Mouse (Mus musculus): ENCODE measurements around the gene Nsa2. TPM values are rescaled to one million over a fixed set of nuclear protein-coding genes. Genes with fewer than 3 reads are reported as not detected.
A peak's percentile ranks its signal among the peaks of the same experiment; 100 is the strongest.
"Not testable (repeated sequence)": the region's sequence is repeated elsewhere in the genome, so short reads cannot be mapped to it uniquely, and the experiment has no call there.

Nsa2 gene
- polyA plus RNA-seq, 1 experiment from 2014 or later: 58.1 TPM

- Histone ChIP-seq H3K4me2 (replicated peaks; ENCODE audit: low read depth) (no peak overlapping the region), H3K9me3 (ENCODE audit: control insufficient read depth) (no peaks in the 10 kb centered on the region), H3K36me3 (ENCODE audit: control insufficient read depth, insufficient read depth) (no peaks in the 10 kb centered on the region), H3K27me3 (replicated peaks; ENCODE audit: control insufficient read depth, insufficient read depth, low read length) (no peaks in the 10 kb centered on the region), H3K4me3 (ENCODE audit: low read depth, low read length) (no peak overlapping the region), H3K27ac (ENCODE audit: low read depth, low read length) (no peak overlapping the region), H3K9ac (ENCODE audit: low read depth, low read length) (no peak overlapping the region), H3K4me1 (replicated peaks; ENCODE audit: control insufficient read depth, insufficient read depth, low read length) (no peaks in the 10 kb centered on the region)
- ATAC-seq: no peak
- WGBS: 74% methylated on average over 3 of the region's 3 CpGs
- TF ChIP-seq CTCF (IDR thresholded peaks at IDR 0.05; ENCODE audit: low read depth): no peak
Observed at GRCm38 (mm10) chr13:97121341-97121740, 16.4 kb downstream of the Nsa2 start.

- no peak for TF ChIP-seq CTCF (IDR thresholded peaks at IDR 0.05; ENCODE audit: low read depth)
- Histone ChIP-seq H3K27ac (ENCODE audit: low read depth, low read length) (no peak overlapping the region), H3K4me3 (ENCODE audit: low read depth, low read length) (no peak overlapping the region), H3K27me3 (replicated peaks; ENCODE audit: control insufficient read depth, insufficient read depth, low read length) (no peaks in the 10 kb centered on the region), H3K9ac (ENCODE audit: low read depth, low read length) (no peak overlapping the region), H3K4me1 (replicated peaks; ENCODE audit: control insufficient read depth, insufficient read depth, low read length) (no peaks in the 10 kb centered on the region), H3K4me2 (replicated peaks; ENCODE audit: low read depth) (no peak overlapping the region), H3K36me3 (ENCODE audit: control insufficient read depth, insufficient read depth) (no peaks in the 10 kb centered on the region), H3K9me3 (ENCODE audit: control insufficient read depth) (no peaks in the 10 kb centered on the region)
- ATAC-seq: no peak
- 86% methylated on average over 4 of the region's 4 CpGs for WGBS
Observed at GRCm38 (mm10) chr13:97109046-97109445, 28.7 kb downstream of the Nsa2 start.

DNA sequence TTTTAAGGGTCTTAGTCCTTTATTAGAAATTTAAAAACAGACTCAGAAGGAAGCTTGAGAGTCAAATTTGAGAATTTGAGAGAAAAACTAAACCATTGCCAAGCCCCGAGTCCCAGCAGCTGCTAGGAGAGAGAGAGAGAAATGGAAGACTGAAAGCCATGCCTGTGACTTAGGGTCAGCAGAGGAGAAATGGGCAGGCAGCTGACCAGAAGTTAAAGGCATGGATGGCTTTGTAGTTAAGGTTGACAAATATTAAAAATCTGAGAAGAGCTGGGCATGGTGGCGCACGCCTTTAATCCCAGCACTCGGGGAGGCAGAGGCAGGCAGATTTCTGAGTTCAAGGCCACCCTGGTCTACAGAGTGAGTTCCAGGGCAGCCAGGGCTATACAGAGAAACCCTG is 30.0 kb downstream of the Nsa2 start:
- H3K4me1 ChIP-seq (replicated peaks; ENCODE audit: control insufficient read depth, insufficient read depth, low read length); H3K27me3 ChIP-seq (replicated peaks; ENCODE audit: control insufficient read depth, insufficient read depth, low read length); H3K9me3 ChIP-seq (ENCODE audit: control insufficient read depth); H3K27ac ChIP-seq (ENCODE audit: low read depth, low read length); H3K4me2 ChIP-seq (replicated peaks; ENCODE audit: low read depth); H3K36me3 ChIP-seq (ENCODE audit: control insufficient read depth, insufficient read depth); H3K9ac ChIP-seq (ENCODE audit: low read depth, low read length); ATAC-seq; H3K4me3 ChIP-seq (ENCODE audit: low read depth, low read length): not testable (repeated sequence)
- WGBS: 94% methylated on average over 4 of the region's 4 CpGs

- 81% methylated on average over 7 of the region's 7 CpGs for WGBS
- TF ChIP-seq CTCF (IDR thresholded peaks at IDR 0.05; ENCODE audit: low read depth): no peak
- Histone ChIP-seq H3K9ac (ENCODE audit: low read depth, low read length) (no peak overlapping the region), H3K4me2 (replicated peaks; ENCODE audit: low read depth) (no peak overlapping the region), H3K9me3 (ENCODE audit: control insufficient read depth) (no peaks in the 10 kb centered on the region), H3K4me1 (replicated peaks; ENCODE audit: control insufficient read depth, insufficient read depth, low read length) (no peaks in the 10 kb centered on the region), H3K27ac (ENCODE audit: low read depth, low read length) (no peak overlapping the region), H3K27me3 (replicated peaks; ENCODE audit: control insufficient read depth, insufficient read depth, low read length) (no peaks in the 10 kb centered on the region), H3K4me3 (ENCODE audit: low read depth, low read length) (no peak overlapping the region), H3K36me3 (ENCODE audit: control insufficient read depth, insufficient read depth) (no peaks in the 10 kb centered on the region)
- no peak for ATAC-seq
Observed at GRCm38 (mm10) chr13:97104996-97105395, 32.7 kb downstream of the Nsa2 start.

DNA sequence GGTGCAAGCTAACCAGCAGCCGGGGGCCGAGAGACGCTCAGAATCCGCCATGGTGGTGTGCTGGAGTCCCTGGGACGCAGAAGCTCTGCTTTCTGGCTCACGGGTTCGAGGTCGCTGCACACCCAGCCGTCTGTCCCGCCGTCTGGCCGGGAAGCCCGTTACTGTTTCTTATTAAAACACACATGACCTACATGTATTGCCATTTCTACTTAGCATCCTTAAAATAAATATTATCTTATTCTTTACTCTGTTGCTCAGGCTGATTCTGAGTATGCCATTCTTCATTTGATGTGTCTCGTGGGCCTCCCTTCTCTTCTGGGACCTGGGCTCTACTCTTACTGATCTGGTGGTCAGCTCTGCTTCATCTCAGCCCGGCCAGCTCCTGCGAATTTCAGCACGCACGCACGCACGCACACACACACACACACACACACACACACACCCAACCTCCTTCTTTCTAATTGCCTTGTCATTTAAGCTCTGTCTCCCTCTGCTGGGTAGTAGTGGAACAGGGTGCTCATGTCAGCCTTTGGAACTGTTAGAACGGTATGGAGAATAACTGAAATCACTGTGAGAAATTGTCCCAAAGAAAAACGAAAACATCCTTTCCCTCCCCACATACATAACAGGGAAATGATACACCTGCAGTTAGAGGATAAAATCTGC is 38.4 kb downstream of the Nsa2 start, which contains the start of gene Gm6169:
Gene Gm6169 (minus strand): TSS at position 51 of the 666 bp plus-strand sequence.
- Histone ChIP-seq H3K36me3 (ENCODE audit: control insufficient read depth, insufficient read depth) (no peaks in the 10 kb centered on the region), H3K27me3 (replicated peaks; ENCODE audit: control insufficient read depth, insufficient read depth, low read length) (no peaks in the 10 kb centered on the region), H3K4me3 (ENCODE audit: low read depth, low read length) (no peak within 1 kb of the TSS), H3K9ac (ENCODE audit: low read depth, low read length) (no peak within 1 kb of the TSS), H3K9me3 (ENCODE audit: control insufficient read depth) (no peaks in the 10 kb centered on the region), H3K27ac (ENCODE audit: low read depth, low read length) (no peak within 1 kb of the TSS), H3K4me2 (replicated peaks; ENCODE audit: low read depth) (no peak within 1 kb of the TSS), H3K4me1 (replicated peaks; ENCODE audit: control insufficient read depth, insufficient read depth, low read length) (no peaks in the 10 kb centered on the region)
- 74% methylated on average over 18 of the region's 22 CpGs for WGBS
- ATAC-seq: no peak
- TF ChIP-seq CTCF (IDR thresholded peaks at IDR 0.05; ENCODE audit: low read depth): peak; percentile 90

DNA sequence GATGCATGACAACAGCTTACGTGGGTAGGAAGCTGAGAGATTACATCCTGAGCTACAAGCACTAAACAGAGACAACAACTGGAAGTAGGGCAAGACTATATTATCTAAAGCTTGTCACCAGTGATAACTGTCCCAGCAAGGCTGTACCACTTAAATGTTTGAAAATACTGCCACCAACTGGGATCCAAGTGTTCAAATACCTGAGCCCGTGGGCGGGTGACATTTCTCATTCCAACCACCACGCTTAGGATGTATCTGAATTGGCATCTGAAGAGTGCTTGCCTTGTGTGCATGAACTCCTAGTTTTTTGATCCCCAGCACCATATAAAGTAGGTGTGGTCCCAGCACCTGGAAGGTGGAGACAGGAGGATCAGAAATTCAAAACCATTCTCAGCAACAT is 42.0 kb downstream of the Nsa2 start:
- no peak for TF ChIP-seq CTCF (IDR thresholded peaks at IDR 0.05; ENCODE audit: low read depth)
- WGBS: 85% methylated on average over 4 of the region's 4 CpGs
- ATAC-seq: no peak

DNA sequence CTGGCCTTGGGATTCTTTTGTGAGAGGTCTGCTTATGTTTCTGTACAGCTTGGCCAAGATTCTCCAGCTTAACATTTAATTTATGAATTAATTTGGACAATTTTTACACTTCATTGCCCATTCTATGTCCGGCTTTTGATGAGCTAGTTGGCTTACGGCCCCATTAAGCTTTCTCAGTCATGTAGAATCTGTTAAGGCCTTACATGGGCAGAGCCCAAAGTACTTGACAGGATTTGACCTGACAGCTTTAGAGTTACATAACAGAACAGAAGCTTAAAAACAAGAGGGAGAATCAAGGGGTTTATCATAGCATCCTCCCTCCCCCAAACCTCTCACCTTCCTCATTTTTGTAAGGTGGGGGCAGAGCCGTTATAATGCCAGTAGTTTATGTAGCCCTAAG is 49.6 kb downstream of the Nsa2 start:
- Histone ChIP-seq H3K27ac (ENCODE audit: low read depth, low read length) (no peak overlapping the region), H3K27me3 (replicated peaks; ENCODE audit: control insufficient read depth, insufficient read depth, low read length) (no peaks in the 10 kb centered on the region), H3K36me3 (ENCODE audit: control insufficient read depth, insufficient read depth) (no peaks in the 10 kb centered on the region), H3K9ac (ENCODE audit: low read depth, low read length) (no peak overlapping the region), H3K4me2 (replicated peaks; ENCODE audit: low read depth) (no peak overlapping the region), H3K4me3 (ENCODE audit: low read depth, low read length) (no peak overlapping the region), H3K4me1 (replicated peaks; ENCODE audit: control insufficient read depth, insufficient read depth, low read length) (no peaks in the 10 kb centered on the region), H3K9me3 (ENCODE audit: control insufficient read depth) (no peaks in the 10 kb centered on the region)
- WGBS: 89% methylated on average over 3 of the region's 3 CpGs
- no peak for TF ChIP-seq CTCF (IDR thresholded peaks at IDR 0.05; ENCODE audit: low read depth)
- ATAC-seq: no peak

More for the DNA sequence above, 42.0 kb downstream of the Nsa2 start:
- H3K27ac ChIP-seq (ENCODE audit: low read depth, low read length): no peak overlapping the region
- H3K9ac ChIP-seq (ENCODE audit: low read depth, low read length): no peak overlapping the region
- H3K4me2 ChIP-seq (replicated peaks; ENCODE audit: low read depth): no peak overlapping the region
- H3K27me3 ChIP-seq (replicated peaks; ENCODE audit: control insufficient read depth, insufficient read depth, low read length): no peaks in the 10 kb centered on the region
- H3K4me3 ChIP-seq (ENCODE audit: low read depth, low read length): no peak overlapping the region
- no peaks in the 10 kb centered on the region for H3K9me3 ChIP-seq (ENCODE audit: control insufficient read depth)
- no peaks in the 10 kb centered on the region for H3K36me3 ChIP-seq (ENCODE audit: control insufficient read depth, insufficient read depth)
- no peaks in the 10 kb centered on the region for H3K4me1 ChIP-seq (replicated peaks; ENCODE audit: control insufficient read depth, insufficient read depth, low read length)
